Mouse (Mus musculus): ENCODE data around the gene Rnf40.

The Rnf40 gene

DNA sequence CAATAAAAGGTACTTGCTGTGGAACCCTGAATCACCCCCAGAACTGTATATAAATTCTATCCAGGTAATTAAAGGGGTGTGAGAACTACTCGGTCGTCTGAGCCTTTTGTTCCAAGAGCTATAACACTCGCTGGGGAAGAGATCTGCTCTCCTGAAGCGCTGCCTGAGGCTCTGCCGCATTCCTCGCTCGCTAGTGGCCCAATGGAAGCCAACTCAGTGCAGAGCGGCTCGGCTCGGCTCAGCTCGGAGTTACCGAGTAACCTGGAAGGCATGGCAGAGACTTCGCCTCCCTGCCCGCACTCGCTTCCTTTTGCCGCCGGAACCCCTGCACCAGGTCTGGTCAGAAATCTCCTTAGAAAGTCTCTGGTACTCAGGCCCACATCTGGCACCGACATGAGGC, 63.5 kb downstream of the Rnf40 start:
- no peak for DNase-seq

- no peak for DNase-seq
Observed at GRCm38 (mm10) chr7:127654318-127654717, 65.8 kb downstream of the Rnf40 start.

All from right cerebral cortex, postnatal 25 days (tissue).